Mouse (Mus musculus): ENCODE data around the gene Ap1m1.

Ap1m1 gene

DNA sequence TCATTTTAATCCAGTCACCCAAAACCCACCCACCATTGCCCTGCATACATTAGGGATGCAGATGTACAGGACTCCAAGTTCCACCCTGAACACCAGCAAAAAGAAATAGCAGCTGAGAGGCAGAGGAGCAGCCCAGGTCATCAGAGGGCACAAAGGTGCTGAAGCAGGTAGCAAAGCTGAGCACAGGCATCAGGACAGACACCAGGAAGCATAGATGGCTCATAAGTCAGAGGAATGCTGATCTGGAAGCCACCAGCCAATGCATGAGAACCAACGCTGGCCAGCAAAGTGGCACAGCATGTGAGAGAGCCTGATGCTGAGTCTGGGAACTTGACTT is 18.1 kb downstream of the Ap1m1 start:
- ATAC-seq (ENCODE audit: low TSS enrichment) = no peak

DNA sequence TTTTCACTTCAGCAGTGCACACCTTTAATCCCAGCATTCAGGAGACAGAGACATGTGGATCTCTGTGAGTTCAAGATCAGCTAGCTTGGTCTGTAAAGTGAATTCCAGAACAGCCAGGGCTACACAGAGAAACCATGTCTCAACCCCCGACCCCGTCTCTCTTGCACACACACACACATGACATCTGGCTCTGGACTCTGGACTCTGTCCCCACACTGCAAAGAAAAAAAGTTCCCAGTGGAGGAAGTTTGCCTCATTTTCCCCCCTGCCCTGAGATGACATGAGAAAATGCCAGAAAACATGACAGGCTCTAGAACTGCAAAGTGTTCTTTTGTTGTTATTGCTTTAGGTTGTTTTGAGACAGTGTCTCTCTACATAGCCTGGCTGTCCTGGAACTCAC is 20.0 kb downstream of the Ap1m1 start:
- ATAC-seq (ENCODE audit: low TSS enrichment) = no peak

DNA sequence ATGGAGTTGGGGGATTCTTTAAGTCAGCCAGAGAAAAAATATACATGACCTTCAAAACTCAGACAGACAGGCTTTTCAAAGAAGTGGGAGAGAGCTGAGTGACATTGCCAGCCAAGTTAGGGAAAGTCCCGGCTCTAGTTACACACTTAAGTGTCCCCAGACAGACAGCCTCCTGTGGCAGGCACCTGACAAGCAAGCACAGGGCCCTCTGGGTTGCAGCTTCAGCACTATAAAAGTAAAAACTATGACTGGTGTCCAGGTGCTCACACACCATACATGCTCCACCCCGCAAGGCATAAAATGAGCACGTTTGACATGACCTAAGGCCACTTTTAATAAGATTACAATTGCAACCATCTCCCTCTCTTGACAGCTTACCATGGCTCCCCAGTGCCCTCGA is 20.8 kb downstream of the Ap1m1 start:
- no peak for ATAC-seq (ENCODE audit: low TSS enrichment)

DNA sequence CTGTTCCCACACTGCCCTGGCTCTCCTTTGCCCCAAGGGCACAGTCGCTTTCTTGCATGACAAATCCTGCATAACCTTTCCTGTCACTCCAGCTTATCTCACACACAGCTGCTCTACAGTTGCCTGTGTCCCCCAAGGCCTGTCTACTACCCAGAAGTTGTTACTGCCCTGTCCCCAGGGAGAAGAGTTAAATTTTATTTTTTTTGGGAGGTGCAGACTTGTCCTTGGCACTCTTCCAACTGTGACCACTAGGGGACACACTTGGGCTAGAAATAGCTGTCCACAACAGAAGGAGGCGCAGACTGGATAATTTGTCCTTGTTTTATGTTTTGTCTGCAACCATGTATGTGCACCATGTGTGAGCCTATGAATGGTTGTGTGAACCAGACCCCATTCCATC is 21.2 kb downstream of the Ap1m1 start:
- 0 out of 2 replicates have a peak, but pooled peaks have one; percentile 28 for ATAC-seq (ENCODE audit: low TSS enrichment)

DNA sequence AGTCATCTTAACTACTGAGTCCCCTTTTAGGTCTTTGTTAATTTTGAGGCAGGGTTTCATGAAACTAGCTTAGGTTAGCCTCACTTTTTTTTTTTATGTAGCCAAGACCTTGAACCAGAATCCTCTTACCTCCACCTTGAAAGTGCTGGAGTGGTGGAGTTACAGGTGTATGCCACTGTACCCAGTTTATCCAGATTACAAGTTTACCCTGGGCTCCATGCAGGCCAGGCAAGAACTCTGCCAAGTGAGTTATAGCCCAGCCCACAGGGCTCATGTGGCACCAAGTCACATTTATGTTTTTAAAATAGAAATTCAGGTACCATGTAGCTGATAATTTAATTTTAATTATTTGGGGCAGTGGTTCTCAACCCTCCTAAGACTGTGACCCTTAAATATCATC is 21.6 kb downstream of the Ap1m1 start:
- no peak for ATAC-seq (ENCODE audit: low TSS enrichment)

DNA sequence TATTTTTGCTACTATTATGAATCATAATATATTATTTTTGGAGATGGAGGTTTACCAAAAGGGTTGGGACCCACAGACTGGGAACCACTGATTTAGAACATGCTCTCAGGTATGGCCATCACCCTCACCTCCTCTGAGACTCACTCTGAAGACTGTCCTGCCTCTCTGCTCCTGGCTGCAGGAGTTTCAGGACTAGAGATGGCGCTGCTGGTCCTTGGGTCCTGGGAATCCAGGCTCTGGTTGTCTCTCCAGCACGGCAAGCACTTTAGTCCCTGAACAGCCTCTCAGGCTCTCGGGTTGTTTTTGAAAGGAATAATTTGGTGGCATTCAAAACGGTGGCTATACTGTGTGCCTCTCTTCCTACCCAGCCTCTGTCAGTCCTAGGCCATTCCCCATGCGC is 22.1 kb downstream of the Ap1m1 start:
- no peak for ATAC-seq (ENCODE audit: low TSS enrichment)

DNA sequence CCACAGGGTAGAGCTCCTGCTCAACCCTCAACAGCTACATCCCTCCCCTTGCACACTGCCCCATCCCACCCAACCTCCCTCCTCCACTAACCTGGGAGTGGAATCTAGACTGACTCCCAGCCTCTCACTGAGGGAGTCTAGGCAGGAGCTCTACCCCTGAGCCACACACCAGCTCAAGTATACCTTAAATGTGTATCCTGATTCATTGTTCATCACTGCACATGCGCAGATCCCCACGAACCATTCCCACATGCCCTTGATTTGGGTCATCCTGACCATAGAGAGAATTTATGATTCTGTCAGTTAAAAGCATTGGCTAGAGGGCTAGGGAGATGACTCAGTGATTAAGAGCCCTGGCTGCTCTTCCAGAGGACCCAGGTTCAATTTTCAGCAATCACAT is 22.9 kb downstream of the Ap1m1 start:
- ATAC-seq (ENCODE audit: low TSS enrichment) = no peak

DNA sequence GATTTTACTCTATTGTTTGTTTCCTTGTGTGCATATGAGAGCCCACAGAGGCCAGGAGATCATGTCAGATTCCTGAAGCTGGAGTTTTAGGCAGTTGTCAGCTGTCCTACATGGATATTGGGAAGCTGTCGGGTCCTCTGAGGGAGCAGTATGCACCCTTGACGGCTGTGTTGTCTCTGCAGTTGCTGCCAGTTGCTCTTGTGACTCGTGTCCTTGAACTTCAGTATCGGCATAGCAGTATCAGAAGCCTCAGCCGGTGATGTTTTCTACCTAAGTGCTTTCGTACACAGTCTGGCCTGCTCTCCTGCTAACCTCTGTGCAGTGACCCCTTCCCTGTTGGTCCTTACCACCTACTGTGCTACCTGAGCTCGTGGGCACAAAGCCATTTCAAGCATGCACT is 23.6 kb downstream of the Ap1m1 start:
- ATAC-seq (ENCODE audit: low TSS enrichment) = no peak

DNA sequence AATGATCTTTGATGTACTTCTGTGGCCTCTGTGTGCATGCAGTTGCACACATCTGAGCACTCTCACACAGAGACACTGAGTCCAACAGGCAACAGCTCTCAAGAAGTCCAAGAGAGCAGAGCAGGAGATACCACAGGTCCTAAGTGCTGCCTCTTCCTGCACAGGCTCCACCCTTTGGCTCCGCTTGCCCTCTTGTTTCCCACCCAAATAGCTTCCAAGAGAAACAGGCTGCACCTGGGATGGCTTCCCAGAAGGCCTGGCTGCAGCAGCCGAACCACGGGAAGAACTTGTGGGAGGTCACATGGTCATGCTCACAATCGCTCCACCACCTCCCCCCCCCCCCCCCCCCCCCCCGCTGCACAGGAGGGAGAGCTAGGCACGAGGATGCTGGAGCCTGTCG is 25.5 kb downstream of the Ap1m1 start:
- ATAC-seq (ENCODE audit: low TSS enrichment) = no peak

DNA sequence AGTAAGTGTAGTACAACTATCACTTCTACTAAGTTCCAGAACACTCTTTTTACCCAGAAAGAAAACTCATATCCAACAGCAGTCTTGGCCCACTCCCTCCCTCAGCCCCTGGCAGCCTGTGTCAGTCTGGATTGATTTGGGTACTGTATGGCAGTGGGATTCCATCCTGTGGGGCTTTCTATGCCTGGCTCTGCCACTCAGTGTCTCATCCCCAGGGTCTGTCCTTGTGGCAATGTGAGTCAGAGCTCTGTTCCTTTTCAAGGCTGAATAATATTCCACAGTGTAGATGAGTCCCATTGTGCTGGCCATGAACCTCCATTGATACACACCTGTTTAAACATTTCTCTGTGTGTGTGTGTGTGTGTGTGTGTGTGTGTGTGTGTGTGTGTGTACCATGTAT is 26.9 kb downstream of the Ap1m1 start:
- ATAC-seq (ENCODE audit: low TSS enrichment) = no peak

DNA sequence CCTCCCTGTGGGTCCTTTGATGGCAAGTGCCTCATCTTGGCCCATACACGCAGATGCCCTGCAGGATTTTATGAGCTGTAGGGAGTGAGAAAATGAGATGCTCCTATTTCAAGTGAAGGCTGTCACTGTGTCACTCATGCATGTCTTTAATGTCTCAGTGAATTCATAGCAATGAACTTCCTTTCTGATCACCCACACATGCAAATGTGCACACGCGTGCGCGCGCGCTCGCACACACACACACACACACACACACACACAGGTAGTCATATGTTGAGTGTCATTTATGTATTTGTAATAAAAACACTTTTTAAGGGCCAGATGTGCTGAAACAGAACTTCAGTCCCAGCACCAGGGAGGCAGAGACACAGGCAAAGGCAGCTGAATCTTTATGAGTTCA is 27.3 kb downstream of the Ap1m1 start:
- no peak for ATAC-seq (ENCODE audit: low TSS enrichment)

DNA sequence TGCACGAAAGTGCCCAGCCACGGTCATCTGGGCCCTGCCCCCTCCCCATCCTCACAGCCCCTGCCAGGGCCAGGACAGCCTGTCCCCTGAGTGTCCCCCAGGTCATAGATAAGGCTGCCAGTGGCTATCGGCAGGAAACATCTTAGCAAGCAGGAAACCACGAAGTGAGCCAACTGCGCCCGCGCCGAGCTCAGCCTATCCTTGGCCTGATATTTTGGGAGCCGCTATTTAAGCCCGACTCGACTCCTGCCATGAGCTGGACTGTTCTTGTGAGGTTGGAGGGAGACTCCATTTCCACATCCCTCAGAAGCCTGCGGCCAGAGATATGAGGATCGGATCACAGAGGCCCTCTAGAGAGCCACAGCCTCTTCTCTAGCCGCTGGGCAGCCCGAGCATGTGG is 28.5 kb downstream of the Ap1m1 start:
- peak; percentile 31; the same call in 1 of the 2 replicates for ATAC-seq (ENCODE audit: low TSS enrichment)

DNA sequence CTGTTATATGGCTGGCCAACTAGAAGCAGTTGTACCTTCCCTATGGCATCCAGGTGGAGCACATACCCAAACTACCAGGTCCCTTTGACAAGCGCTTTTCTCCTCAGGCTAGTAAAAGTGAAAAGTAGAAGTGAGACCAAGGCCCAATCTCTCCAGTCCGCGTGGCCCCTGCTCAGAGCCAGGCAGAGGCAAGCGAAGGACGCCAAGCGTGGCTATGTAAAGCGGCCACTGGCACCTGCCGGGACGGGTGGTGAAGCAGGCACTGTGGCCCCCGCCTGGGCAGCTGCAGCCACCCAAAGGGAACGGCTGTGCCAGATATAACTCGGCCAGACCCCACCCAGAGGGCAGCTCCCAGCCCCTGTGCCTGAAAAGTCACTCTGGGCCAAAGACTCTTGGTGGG is 30.8 kb downstream of the Ap1m1 start:
- no peak for ATAC-seq (ENCODE audit: low TSS enrichment)

DNA sequence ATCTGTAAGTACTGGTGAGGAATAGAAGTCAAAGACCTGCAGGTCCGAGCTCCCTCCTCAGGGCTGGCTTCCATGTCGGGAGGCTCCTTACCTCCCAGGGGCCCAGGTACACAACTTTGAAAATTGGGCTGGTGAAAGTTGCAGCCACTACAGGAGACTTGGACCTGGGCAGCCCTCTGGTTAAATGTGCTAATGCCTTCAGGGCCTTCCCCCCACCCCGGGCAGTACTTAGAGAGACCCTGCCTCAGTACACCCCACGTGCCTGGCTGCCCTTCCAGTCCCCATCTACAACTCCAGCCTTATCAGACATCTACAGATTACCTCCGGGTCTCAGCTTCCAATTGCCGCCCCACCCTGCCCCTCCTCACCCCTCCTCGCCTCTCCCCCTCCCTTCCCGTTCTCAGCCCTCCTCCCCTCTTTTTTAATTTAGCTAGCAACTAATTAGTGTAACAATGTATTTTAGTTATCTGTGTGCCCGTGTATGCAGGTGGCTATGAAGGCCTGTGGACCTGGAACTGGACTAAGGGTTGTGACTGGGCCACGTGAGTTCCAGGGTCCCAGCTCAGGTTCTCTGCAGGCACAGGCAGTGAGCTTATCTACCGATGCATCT is 31.3 kb downstream of the Ap1m1 start:
- no peak for ATAC-seq (ENCODE audit: low TSS enrichment)

DNA sequence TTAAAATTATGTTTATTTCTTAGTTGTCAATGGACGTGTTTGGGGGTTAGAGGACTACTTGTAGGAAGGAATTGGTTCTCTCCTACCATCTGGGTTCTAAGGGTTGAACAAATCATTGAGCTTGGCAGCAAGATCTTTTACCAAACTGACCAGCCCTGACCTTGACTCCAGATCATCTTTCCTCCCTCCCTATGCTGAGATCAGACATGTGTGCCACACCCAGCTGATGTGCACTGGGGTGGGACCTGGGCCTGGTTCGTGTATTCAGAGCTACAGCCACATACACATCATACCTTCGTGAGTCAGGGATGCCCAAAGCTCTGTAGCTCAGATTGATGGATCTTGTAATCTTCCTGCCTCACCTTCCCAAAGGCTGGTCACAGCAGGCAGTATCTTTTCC is 31.9 kb downstream of the Ap1m1 start:
- no peak for ATAC-seq (ENCODE audit: low TSS enrichment)

DNA sequence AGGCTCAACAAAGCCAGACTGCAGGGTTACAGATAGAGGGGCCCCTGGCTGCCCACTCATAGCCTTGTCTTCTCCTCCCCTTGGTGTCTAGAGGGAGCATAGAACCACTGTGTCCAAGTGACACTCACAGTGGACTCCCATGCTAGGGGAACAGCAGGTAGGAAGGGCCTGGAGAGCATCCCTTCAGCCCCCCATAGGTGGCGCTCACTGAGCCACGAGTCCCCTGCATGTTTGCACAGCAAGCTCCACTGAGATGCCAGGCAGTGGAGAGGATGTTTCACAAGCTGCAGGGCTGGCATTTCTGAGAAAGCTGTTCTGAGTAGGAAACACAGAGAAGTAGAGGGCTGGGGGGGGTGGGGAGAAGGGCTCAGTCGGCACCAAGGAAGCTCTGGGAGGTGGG is 32.5 kb downstream of the Ap1m1 start:
- peak; percentile 95 for ATAC-seq (ENCODE audit: low TSS enrichment)

DNA sequence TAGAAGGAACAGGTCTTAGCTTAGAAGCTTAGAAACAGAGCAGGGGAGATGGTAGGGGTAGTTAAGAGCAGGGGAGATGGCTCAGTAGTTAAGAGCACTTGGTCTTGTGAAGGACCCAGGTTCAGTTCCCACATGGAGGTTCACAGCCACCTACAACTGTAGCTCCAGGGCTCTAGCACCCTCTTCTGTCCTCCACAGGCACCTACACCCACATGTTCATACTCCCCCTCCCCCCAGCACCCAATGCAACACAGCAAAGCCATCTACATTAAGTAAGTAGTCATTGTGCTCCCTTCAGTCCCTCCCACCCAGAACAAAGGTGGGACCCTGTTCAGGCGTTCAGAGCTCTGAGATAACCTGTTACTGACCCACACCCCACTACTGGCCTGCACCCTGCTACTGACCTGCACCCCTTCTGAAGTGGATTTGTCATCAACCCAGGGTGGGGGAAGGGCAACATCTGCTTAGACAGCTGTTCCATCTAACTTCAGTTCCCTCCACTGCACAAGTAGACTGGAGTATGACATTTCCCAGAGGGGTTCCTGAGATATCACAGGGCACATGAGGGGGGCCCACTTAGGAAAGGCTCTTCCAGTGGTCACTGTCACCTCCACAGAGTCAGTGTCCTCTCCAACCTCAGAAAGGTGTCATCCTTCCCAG is 33.4 kb downstream of the Ap1m1 start:
- no peak for ATAC-seq (ENCODE audit: low TSS enrichment)

DNA sequence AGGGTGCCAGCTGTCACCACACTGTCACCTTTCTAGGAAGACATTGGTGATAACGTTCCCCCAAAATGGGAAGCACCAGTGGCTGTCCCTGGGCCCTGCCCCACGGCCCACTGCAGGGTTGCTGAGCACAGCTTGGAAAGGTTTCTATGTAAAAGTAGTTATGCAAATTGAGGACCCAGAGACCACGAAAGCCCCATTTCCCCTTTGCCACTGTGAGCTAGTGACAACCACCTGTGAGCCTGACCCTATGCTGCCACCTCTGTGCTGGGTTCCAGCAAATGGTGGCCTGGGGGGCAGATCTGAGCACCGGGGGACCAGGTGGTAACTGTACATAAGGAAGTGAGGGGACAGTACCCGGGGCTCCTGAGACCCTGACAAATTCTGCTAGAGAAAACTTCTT is 34.0 kb downstream of the Ap1m1 start:
- no peak for ATAC-seq (ENCODE audit: low TSS enrichment)

DNA sequence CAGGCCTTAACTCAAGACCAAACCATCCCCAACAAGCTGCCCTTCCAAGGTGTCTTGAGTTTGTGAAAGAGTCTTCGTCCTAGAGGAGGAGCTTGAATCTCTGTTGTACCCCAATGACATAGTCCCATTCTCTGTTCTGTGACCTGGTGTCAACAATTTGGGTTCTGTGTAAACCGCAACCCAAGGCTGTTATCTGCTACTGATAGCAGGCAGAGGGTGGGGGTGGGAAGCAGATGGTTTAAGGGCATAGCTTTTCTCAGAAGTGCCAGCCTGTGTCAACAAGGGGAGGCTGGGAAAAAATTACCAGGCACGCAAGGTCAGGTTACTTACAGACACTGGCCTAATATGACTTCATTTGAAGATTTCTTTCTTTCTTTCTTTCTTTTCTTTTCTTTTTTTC is 37.4 kb downstream of the Ap1m1 start:
- no peak for ATAC-seq (ENCODE audit: low TSS enrichment)

DNA sequence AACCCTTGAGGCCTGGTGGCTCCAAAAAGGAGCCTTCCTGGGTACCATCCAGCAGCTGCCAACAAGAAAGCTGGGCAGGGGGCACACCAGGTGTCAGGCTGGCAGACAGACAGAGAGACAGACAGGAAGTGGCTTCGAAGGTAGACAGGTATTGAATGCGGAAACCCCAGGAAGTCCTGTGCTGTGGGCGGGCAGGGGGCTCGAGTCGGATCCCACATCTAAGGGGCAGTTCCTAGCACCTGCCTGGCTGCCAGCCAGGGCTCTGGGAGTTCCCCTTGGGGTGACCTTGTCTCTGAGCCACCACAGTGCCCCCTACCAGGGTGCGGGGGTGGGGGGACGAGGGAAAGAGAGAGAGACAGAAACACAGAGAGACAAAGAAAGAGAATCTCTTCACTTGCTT is 39.3 kb downstream of the Ap1m1 start:
- ATAC-seq (ENCODE audit: low TSS enrichment) = no peak

DNA sequence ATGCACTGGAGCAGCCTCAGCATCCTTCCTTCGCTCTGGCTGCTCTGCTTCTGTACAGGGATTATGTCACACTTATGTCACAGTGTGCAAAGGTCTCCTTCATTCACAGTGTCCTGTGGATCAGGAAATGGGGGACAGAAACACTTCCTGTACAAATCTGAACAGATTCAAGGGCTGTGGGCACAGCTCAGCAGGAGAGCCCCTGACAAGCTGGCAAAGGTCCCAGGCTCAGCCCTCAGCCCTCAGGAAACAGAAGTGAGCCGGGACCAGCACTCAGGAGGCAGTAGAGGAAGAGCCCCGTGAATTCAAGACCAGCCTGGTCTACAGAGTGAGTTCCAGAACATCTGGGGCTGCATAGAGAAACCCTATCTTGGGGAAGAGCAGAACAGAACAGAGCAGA is 41.8 kb downstream of the Ap1m1 start:
- ATAC-seq (ENCODE audit: low TSS enrichment) = no peak

DNA sequence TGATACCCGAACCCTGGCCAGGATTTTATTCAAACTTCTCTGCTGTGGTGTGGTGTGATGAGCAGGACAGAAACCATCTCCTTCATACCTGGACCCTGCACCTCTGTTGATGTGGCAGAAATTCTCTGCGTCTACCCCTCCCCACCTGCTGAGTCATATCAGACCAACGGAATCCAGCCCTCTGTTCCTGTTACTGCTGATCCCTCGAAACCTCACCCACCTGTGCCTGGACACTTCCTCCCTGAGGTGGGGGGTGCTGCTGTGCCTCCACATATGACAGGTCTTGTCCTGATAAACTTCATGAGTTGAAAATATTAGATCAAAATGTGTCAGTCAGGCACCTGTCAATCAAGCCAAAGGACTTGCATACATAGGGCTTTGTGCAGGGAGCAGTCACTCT is 45.5 kb downstream of the Ap1m1 start:
- ATAC-seq (ENCODE audit: low TSS enrichment) = no peak

DNA sequence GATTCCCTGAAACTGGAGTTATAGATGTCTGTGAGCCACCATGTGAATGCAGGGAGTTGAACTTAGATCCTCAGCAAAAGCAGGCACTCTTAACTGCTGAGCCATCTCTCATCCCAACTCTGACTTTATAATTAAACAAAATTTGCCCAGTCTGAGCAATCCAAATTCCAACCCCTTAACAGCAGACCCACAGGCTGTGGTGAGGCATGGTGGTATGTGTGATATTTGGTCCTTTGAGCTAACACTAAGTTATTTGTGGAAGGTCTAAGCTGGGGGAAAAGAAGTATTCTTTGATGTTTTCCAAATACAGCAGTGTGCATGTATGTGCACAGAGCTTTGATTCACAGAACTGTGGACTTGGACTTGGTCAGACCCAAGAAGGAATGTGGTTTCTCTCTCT is 49.2 kb downstream of the Ap1m1 start:
- ATAC-seq (ENCODE audit: low TSS enrichment) = no peak

DNA sequence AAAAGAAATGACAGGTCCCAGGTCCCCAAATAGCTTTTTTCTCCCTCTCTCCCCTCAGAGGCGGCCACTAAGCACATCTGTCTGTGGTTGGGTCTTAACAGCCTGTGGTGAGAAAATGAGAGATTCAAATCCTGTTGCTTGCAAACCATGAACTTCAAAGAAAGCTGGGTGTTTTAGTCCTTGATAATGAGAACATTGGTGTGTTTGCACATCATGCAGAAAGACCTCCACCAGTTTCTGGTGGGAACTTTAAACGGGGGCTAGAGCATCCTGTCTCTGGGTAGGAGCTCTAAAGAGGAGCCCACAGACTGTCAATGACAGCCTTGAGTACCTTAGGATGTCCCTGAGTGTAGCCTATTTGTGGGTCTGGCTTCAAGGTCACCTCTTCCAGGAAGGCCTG is 51.3 kb downstream of the Ap1m1 start:
- no peak for ATAC-seq (ENCODE audit: low TSS enrichment)

Measured in frontal cortex, adult (tissue).